Mouse (Mus musculus): ENCODE data around the gene Hist1h2bj. TPM values are rescaled to one million over a fixed set of nuclear protein-coding genes. Genes with fewer than 3 reads are reported as not detected.

Gene Hist1h2bj
- not detected for polyA plus RNA-seq (2014; fragmentation: Illumina TruSeq; extraction: RNeasy Lipid Tissue Mini Kit (QIAGEN cat#74804); ENCODE audit: insufficient read depth, low read depth, low replicate concordance)

DNA sequence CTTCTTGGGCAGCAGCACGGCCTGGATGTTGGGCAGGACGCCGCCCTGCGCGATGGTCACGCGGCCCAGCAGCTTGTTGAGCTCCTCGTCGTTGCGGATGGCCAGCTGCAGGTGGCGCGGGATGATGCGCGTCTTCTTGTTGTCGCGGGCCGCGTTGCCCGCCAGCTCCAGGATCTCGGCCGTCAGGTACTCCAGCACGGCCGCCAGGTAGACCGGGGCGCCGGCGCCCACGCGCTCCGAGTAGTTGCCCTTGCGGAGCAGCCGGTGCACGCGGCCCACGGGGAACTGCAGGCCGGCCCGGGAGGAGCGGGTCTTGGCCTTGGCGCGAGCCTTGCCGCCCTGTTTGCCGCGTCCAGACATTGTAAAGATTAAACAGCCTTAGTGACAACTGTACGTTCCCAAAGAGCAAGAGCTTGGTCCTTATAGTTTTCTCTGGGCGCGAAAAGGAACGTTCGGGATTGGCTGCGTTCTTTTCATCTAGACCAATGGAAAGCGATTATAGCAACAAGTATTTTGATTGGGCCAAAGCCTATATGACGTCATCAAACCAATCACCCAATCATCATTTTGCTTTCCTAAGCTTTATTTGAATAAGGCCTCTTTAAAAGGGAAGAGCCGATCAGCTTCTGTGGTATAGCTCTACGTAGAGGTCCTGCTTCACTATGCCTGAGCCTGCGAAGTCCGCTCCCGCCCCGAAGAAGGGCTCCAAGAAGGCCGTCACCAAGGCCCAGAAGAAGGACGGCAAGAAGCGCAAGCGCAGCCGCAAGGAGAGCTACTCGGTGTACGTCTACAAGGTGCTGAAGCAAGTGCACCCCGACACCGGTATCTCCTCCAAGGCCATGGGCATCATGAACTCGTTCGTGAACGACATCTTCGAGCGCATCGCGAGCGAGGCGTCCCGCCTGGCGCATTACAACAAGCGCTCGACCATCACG, at the start of gene Hist1h2bj, which contains the start of gene Hist1h2ag:
TSS of gene Hist1h2bj (plus strand) at position 647 of the 935 bp plus-strand sequence.
TSS of gene Hist1h2ag (minus strand) at position 377 of the 935 bp plus-strand sequence.

DNA sequence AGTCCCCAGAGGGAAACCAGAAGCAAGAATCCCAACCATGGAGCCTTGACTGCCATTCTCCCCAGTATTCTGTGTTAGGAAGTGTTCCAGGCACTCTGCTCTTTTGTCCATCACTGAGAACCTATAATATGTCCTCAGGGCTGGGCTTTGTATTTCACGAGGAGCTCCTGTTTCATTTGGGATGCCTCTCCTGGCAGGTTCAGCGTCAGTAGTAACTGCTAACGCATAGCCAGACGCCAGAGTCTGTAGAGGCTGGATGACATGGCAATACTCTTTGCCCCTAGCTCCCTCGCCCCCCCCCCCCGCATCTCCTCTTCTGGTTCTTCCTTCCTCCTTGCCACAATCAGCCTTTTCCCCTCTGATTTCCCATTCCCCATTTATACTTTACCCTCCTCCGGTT, 33.4 kb upstream of the Hist1h2bj start, which contains the start of gene Prss16:
TSS of gene Prss16 (minus strand) at position 101 of the 400 bp plus-strand sequence.

GRCm38 (mm10) chr13:22035267-22036148, 7.5 kb upstream of the Hist1h2bj start, which contains the start of the genes Hist1h2ah and Hist1h2bk:
Hist1h2ah (minus strand) TSS chr13:22035568.
Hist1h2bk (plus strand) TSS chr13:22035870.

GRCm38 (mm10) chr13:22041142-22041536, 1.9 kb upstream of the Hist1h2bj start, which contains the start of gene Hist1h4i:
Hist1h4i (minus strand) TSS chr13:22041362.

GRCm38 (mm10) chr13:22084140-22084539, 41.1 kb downstream of the Hist1h2bj start, which contains the start of gene Vmn1r188:
Vmn1r188 (plus strand) TSS chr13:22084440.

Other genes starting within 250 kb of the Hist1h2bj start
- 0.42 TPM for gene Hist1h2bq, start 233.0 kb upstream of the Hist1h2bj start, polyA plus RNA-seq (2014; fragmentation: Illumina TruSeq; extraction: RNeasy Lipid Tissue Mini Kit (QIAGEN cat#74804); ENCODE audit: insufficient read depth, low read depth, low replicate concordance)
- not detected for gene Hist1h2ao, start 232.7 kb upstream of the Hist1h2bj start, polyA plus RNA-seq (2014; fragmentation: Illumina TruSeq; extraction: RNeasy Lipid Tissue Mini Kit (QIAGEN cat#74804); ENCODE audit: insufficient read depth, low read depth, low replicate concordance)
- gene Hist1h4m, start 231.5 kb upstream of the Hist1h2bj start, polyA plus RNA-seq (2014; fragmentation: Illumina TruSeq; extraction: RNeasy Lipid Tissue Mini Kit (QIAGEN cat#74804); ENCODE audit: insufficient read depth, low read depth, low replicate concordance): 1.4 TPM
- 1.0 TPM for gene Hist1h4n, start 211.0 kb upstream of the Hist1h2bj start, polyA plus RNA-seq (2014; fragmentation: Illumina TruSeq; extraction: RNeasy Lipid Tissue Mini Kit (QIAGEN cat#74804); ENCODE audit: insufficient read depth, low read depth, low replicate concordance)
- gene Hist1h2ap, start 209.7 kb upstream of the Hist1h2bj start, polyA plus RNA-seq (2014; fragmentation: Illumina TruSeq; extraction: RNeasy Lipid Tissue Mini Kit (QIAGEN cat#74804); ENCODE audit: insufficient read depth, low read depth, low replicate concordance): not detected
- not detected for gene Hist1h2br, start 209.5 kb upstream of the Hist1h2bj start, polyA plus RNA-seq (2014; fragmentation: Illumina TruSeq; extraction: RNeasy Lipid Tissue Mini Kit (QIAGEN cat#74804); ENCODE audit: insufficient read depth, low read depth, low replicate concordance)
- 1.2 TPM for gene Zfp184, start 98.1 kb upstream of the Hist1h2bj start, polyA plus RNA-seq (2014; fragmentation: Illumina TruSeq; extraction: RNeasy Lipid Tissue Mini Kit (QIAGEN cat#74804); ENCODE audit: insufficient read depth, low read depth, low replicate concordance)
- not detected for gene Pom121l2, start 62.0 kb upstream of the Hist1h2bj start, polyA plus RNA-seq (2014; fragmentation: Illumina TruSeq; extraction: RNeasy Lipid Tissue Mini Kit (QIAGEN cat#74804); ENCODE audit: insufficient read depth, low read depth, low replicate concordance)
- gene Prss16, start 33.5 kb upstream of the Hist1h2bj start, polyA plus RNA-seq (2014; fragmentation: Illumina TruSeq; extraction: RNeasy Lipid Tissue Mini Kit (QIAGEN cat#74804); ENCODE audit: insufficient read depth, low read depth, low replicate concordance): not detected
- not detected for gene Hist1h2ah, start 7.6 kb upstream of the Hist1h2bj start, polyA plus RNA-seq (2014; fragmentation: Illumina TruSeq; extraction: RNeasy Lipid Tissue Mini Kit (QIAGEN cat#74804); ENCODE audit: insufficient read depth, low read depth, low replicate concordance)
- not detected for gene Hist1h2bk, start 7.3 kb upstream of the Hist1h2bj start, polyA plus RNA-seq (2014; fragmentation: Illumina TruSeq; extraction: RNeasy Lipid Tissue Mini Kit (QIAGEN cat#74804); ENCODE audit: insufficient read depth, low read depth, low replicate concordance)
- 3.2 TPM for gene Hist1h4i, start 1.9 kb upstream of the Hist1h2bj start, polyA plus RNA-seq (2014; fragmentation: Illumina TruSeq; extraction: RNeasy Lipid Tissue Mini Kit (QIAGEN cat#74804); ENCODE audit: insufficient read depth, low read depth, low replicate concordance)
- not detected for gene Hist1h2ag, start 270 bp upstream of the Hist1h2bj start, polyA plus RNA-seq (2014; fragmentation: Illumina TruSeq; extraction: RNeasy Lipid Tissue Mini Kit (QIAGEN cat#74804); ENCODE audit: insufficient read depth, low read depth, low replicate concordance)
- not detected for gene Vmn1r188, start 41.2 kb downstream of the Hist1h2bj start, polyA plus RNA-seq (2014; fragmentation: Illumina TruSeq; extraction: RNeasy Lipid Tissue Mini Kit (QIAGEN cat#74804); ENCODE audit: insufficient read depth, low read depth, low replicate concordance)
- not detected for gene Vmn1r189, start 62.6 kb downstream of the Hist1h2bj start, polyA plus RNA-seq (2014; fragmentation: Illumina TruSeq; extraction: RNeasy Lipid Tissue Mini Kit (QIAGEN cat#74804); ENCODE audit: insufficient read depth, low read depth, low replicate concordance)
- gene Vmn1r191, start 140.8 kb downstream of the Hist1h2bj start, polyA plus RNA-seq (2014; fragmentation: Illumina TruSeq; extraction: RNeasy Lipid Tissue Mini Kit (QIAGEN cat#74804); ENCODE audit: insufficient read depth, low read depth, low replicate concordance): not detected
- gene Vmn1r192, start 147.9 kb downstream of the Hist1h2bj start, polyA plus RNA-seq (2014; fragmentation: Illumina TruSeq; extraction: RNeasy Lipid Tissue Mini Kit (QIAGEN cat#74804); ENCODE audit: insufficient read depth, low read depth, low replicate concordance): not detected
- not detected for gene Vmn1r193, start 179.9 kb downstream of the Hist1h2bj start, polyA plus RNA-seq (2014; fragmentation: Illumina TruSeq; extraction: RNeasy Lipid Tissue Mini Kit (QIAGEN cat#74804); ENCODE audit: insufficient read depth, low read depth, low replicate concordance)
- gene Vmn1r194, start 201.0 kb downstream of the Hist1h2bj start, polyA plus RNA-seq (2014; fragmentation: Illumina TruSeq; extraction: RNeasy Lipid Tissue Mini Kit (QIAGEN cat#74804); ENCODE audit: insufficient read depth, low read depth, low replicate concordance): not detected
- gene Vmn1r195, start 227.3 kb downstream of the Hist1h2bj start, polyA plus RNA-seq (2014; fragmentation: Illumina TruSeq; extraction: RNeasy Lipid Tissue Mini Kit (QIAGEN cat#74804); ENCODE audit: insufficient read depth, low read depth, low replicate concordance): not detected
- not detected for gene Vmn1r196, start 246.7 kb downstream of the Hist1h2bj start, polyA plus RNA-seq (2014; fragmentation: Illumina TruSeq; extraction: RNeasy Lipid Tissue Mini Kit (QIAGEN cat#74804); ENCODE audit: insufficient read depth, low read depth, low replicate concordance)